Mouse (Mus musculus) heart, adult 2 months (tissue): ENCODE measurements at regions not wholly inside any gene's neighbourhood (a gene's known extent, or its start where the extent isn't known, plus 50 kb on each side); places are given as distances from the start of the nearest gene placed in this dataset.

Experiments
- CTCF ChIP-seq: fragments of 200-600 bp; IDR thresholded peaks from 2 replicates; pipeline ENCODE4 v1.8.1; 2022; ENCODE audit warnings: antibody characterized with exemption, mild to moderate bottlenecking, moderate library complexity
- EP300 ChIP-seq: fragments of 200-500 bp; IDR thresholded peaks from 2 replicates; pipeline ENCODE4 v1.6.1; 2011; ENCODE audit warnings: low read depth, low read length, control low read depth; ENCODE audit not compliant: insufficient read depth
- POLR2A ChIP-seq: fragments of 200-500 bp; IDR thresholded peaks from 2 replicates; pipeline ENCODE4 v1.6.1; 2011; ENCODE audit warnings: mild to moderate bottlenecking, low read depth, low read length, control low read depth; ENCODE audit not compliant: insufficient read depth

DNA sequence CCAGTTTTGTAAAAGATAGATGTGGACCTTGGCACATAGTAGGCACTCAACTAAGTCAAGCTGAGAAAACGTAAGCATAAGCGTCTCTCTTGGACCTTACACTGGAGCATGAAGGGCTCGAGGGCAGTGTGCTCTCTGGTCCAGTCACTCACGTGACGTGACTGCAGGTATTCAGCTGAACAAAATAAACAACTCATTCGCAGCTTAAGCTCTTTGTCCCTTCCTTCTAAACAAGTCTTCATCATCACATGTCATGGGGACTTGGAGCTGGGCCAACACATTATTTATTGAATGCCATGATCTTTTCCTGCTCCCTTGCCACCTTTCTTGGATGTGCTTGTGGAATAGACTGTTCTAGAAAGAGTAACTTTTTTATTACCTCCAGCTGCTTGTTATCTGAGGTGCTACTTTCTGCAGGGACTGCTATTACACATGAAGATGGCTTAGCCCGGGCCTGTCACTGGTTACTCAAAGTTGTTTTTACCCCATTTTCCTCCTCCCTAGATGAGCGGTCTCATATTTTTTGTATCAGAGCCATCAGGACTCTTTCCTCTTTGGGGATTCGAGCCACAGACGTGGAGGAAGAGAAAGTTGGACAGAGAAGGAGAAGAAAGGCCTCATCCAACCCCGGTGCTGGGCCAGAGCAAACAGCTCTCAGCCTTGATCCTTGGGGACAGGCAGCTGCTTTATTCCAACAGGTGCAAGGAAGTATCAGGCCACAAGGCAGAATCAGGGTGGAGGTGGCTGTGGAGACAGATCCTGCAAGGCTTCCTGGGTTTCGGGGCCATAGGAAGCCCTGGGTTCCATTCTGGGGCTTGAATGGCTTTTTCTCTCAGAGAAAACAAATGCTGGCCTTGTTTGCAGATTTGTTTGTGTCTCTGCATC lies 545.5 kb upstream of the Lrrc6 start:
- TF ChIP-seq CTCF (no peak), EP300 (no peak), POLR2A (no peak)
